Mouse (Mus musculus) urinary bladder, adult 2 months (tissue): Measurements from ENCODE around the gene Klre1. TPM values are rescaled to one million over a fixed set of nuclear protein-coding genes. Genes with fewer than 3 reads are reported as not detected.
A peak's percentile ranks its signal among the peaks of the same experiment; 100 is the strongest.

Source experiments
- DNase-seq: peaks from one replicate; pipeline ENCODE4 v3.0.0; 2022; ENCODE audit warnings: low spot score
- polyA plus RNA-seq: library from polyadenylated mRNA; depleted of rRNA; stranded (reverse); fragments of >200 nt; gene quantifications from 2 replicates; pipeline ENCODE4 v1.2.3, GENCODE M21; 2012; rRNA removed

The Klre1 gene
- 0.81 and 1.1 TPM in 2 replicates for polyA plus RNA-seq

DNA sequence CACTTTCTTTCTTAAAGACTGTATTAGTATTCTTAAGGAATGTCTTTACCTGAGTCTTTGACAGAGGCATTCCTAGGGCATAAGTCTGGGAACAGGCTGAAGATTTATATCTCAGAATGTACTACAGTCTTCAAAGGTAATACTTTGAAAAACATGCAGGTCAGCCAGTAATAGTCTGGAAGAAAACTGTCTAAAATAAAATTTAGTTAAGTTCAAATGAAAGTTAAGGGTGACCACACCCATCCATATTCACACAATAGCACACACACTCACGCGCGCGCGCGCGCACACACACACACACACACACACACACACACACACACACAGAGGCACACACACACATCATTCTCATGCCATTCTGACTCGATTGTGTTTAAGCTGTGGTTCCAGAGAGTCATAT, at the start of gene Klre1:
Gene Klre1 (plus strand): TSS at position 301 of the 400 bp plus-strand sequence.
- no peak for DNase-seq

DNA sequence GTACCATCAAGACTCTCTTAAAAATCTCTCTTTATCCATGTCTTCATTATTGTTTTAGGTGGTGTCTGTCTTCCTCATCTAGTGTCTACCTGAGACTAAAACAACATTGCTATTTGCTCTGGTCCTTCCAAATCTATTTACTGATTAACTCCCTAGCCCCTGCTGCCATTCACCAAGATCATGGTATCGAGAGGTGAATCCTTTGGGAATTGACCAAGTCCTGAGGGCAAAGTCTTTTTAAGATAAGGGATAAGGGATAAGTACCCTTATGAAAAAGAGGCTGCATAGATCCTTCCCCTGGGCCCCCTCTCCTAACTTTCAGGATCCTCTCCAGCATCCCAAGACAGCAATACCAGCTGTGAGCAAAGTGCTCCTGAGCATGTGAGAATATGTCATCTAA, 48.1 kb upstream of the Klre1 start:
- DNase-seq, result no peak

DNA sequence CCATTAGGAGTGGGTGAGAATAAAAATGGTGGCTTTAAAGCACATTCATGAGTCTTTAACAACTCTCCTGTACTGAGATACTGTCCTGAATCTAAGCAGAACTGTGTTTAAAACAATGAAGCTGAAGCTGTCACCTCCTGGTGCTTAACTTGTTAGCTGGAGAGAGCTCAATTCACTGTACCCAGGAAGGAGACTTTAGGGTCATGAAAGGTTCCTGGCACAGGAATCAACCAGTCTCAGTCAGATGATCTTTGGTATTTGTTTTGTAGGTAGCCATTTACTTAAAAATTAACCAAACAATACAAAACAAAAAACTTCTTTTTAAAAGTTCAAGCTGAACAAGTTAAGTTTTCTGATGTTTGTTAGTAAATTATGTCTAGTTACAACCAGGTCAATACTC, 47.4 kb upstream of the Klre1 start:
- DNase-seq, result no peak

- peak; percentile 29 for DNase-seq
Observed at GRCm38 (mm10) chr6:129532556-129532941, 45.2 kb upstream of the Klre1 start.

DNA sequence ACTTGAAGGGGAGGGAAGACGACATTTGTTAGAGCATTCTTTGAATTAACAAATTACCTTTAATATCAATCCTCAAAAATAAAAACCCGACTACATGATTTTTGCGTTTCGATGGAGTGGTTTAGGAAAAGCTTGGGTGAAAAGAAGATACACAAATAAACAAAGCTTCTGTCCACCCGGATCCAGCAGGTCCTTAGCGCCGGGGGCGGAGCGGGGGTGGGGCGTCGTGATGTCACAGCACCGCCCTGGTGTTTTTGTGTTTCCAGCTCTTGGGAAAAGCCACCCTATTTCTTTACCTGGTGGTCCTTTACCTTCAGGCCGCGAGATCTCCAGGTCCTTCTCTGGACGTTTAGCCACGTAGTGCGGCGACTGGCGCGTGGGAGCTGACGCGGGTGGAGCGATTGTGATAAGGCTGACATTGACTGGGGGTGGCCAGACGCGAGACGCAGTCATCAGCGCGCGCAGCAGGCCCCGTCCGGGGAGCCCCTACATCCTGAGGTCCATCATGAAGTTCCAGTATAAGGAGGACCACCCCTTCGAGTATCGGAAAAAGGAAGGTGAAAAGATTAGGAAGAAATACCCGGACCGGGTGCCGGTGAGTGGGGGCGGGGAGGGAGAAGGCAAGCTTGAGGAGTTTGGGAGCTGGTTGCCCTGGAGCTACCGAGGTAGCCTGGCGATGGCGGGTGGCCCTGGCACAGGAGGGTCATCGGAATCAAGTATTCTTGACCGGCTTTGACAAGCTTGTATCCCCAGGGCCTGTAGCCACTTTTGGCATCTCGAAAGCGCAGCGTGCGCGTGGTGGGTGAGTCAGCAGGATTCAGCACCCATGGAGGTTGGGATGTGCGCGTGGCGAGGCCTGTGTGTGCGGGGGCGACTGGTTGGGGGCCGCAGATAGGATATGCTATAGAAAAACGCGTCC, 44.5 kb upstream of the Klre1 start, which contains the start of gene Gabarapl1:
Gene Gabarapl1 (plus strand): TSS at position 219 of the 919 bp plus-strand sequence.
- DNase-seq, result peak; percentile 60

GRCm38 (mm10) chr6:129534057-129534456, 43.6 kb upstream of the Klre1 start:
- DNase-seq, result no peak

DNA sequence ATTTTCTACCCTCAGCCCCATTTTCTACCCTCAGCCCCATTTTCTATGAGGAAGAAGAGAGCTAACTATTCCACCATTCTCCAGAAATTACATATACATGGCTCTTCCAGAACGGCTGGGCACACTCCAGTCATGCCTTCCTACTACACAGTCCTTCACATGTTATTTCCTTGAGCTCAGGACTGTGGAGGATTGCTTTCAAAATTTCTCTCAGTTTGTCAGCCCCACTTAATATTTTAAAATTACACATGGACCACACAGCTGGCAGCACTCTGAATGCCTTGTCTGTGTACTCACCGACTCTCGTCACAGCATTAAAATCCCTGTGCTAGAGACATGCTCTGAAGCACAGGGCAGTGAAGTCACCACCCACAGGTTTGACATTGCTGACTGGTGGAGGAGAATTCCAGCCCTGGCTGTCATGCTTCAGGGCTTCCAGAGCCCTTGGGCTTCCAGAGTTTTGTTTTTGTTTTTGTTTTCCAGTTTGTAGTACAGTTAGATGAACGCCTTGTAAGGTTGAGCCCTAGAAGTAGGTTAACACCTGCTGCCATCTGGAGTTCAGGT, 43.0 kb upstream of the Klre1 start:
- no peak for DNase-seq

DNA sequence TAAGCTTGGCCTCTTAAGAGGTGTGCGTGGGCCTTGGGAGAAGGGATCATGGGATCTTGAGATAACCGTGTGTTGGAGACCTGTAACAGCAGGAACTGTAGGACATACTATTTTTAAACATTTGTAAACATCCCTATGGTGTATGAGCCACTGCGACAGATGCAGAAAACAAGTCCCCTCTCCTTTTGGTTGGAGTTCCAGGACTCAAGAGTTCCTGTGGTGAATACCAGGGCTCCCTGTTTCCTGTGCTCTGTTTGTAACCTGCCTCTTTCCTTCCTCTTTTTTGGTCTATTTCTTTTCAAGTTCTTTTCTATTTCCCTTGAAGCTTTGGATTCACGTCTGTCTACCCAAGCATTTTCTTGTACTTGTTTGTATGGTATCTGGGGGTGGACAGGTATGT, 42.0 kb upstream of the Klre1 start:
- DNase-seq, result no peak

- DNase-seq, result no peak
Observed at GRCm38 (mm10) chr6:129538555-129538954, 39.1 kb upstream of the Klre1 start.

- DNase-seq, result no peak
Observed at GRCm38 (mm10) chr6:129541931-129542330, 35.8 kb upstream of the Klre1 start.

- no peak for DNase-seq
Observed at GRCm38 (mm10) chr6:129542540-129542939, 35.2 kb upstream of the Klre1 start.

DNA sequence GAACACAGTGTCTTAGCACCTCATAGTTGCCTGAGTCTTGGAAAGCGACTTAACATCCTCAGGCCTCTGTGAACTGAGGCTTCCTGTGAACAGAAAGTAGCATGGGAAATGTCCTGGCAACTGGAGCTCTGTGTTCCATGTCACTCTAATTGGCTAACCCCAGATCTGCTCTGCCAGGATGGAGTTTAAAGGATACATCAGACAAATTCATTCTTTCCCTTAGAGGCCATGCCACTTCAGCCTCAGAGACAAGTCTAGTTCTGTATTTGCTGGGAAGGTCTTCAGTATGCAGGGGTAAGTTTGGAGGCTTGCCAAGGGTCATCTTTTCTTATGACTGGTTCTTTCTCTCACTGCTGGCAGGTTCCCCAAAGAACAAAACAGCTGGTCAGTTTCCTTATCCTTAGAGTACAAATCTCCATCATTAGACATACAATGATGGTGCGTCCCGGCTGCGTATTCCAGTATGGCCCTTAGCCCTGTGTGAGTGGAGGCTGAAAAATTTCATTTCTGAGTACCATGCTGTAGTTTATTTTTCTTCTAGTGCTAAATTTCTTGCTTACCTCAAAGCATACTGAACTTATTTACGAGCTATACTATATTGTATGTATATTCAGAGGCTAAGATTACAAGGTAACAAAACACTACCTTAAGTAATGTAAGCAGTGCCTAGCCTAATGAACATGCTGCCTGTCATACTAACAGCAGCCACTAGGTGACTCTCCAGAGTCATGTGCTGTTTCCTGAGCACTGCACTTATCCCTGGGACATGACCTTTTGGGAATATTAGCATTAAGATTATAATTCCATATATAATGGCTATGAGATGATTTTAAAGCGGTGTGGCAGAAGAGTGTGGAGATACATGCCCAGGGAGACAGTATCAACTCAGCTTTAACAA, 33.7 kb upstream of the Klre1 start:
- DNase-seq, result no peak

DNA sequence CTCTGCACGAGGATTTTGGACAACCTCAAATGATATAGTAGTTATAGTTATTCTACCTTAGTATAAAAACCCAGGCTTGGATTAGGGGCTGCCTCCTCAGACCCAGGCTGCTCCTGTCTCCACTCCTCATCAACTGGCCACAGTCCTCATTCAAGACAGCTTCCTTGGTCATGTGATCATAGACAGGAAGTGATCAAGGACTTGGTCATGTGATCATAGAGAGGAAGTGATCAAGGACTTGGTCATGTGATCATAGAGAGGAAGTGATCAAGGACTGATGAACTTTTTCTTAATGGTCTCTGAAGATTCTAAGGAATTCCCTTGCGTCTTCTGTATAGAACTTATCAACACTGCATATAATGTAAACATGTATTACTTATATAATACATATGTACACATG, 30.4 kb upstream of the Klre1 start:
- no peak for DNase-seq

GRCm38 (mm10) chr6:129548009-129548408, 29.7 kb upstream of the Klre1 start:
- no peak for DNase-seq

DNA sequence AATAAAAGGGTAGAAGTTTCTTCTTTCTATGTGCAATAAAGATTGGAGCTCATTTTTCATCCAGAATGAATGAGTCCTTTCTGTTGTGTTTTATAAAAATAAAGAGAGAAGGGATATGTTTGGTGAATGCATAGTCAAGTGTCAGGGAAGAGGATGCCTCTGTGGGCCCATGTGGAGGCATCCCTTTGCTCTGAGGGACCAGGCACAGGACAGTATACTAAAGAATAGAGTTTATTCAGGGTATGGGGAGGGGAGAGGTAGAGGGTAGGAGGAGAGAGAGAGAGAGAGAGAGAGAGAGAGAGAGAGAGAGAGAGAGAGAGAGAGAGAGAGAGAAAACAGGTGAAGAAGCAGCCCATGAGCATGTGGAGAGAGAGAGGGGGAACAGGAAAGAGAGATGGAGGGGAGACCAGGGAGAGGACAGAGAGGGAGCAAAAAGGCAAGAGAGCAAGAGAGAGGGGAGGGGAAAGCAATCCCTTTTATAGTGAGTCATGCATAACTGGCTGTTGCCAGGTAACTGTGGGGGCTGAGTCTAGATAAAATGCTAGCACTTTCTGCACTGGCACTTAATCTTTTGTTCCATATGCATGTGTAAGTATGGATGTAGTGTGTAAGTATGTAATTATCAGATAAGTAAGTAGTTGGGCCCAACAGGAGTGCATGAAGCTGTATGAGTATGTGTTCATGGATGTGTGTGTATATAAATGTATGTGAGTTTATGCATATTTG, 20.2 kb upstream of the Klre1 start:
- no peak for DNase-seq

DNA sequence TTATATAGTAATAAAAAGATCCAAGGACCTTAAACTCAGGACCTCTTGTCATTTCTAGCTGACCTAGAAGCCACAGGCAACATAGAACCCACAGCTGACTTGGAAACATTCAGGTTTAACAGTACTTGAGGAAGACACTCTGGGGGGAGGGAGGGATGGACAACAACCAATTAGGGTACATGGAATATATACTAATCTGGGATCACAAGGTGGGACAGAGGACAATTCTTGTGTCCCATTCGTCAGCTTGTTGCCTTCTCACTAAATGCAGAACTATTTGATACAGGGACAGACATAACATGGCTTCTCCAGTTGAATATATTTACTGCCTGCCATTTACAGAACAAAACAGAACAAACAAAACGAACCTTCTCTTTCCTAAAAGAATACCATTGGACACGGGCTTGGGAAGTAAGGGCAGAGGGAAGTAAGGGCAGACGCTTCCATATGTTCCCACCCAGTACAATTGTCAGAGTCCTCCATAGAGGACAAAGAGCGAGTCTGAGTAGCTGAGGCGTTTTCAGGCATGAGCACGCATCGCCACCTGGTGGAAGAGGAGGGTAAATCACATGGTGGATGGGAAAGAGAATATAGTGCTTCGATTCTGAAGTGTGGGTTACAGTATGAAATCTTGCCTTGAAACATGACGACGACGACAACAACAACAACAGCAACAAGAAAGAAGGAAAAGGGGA, 18.6 kb upstream of the Klre1 start:
- no peak for DNase-seq

GRCm38 (mm10) chr6:129559641-129560027, 18.1 kb upstream of the Klre1 start:
- DNase-seq, result no peak

DNA sequence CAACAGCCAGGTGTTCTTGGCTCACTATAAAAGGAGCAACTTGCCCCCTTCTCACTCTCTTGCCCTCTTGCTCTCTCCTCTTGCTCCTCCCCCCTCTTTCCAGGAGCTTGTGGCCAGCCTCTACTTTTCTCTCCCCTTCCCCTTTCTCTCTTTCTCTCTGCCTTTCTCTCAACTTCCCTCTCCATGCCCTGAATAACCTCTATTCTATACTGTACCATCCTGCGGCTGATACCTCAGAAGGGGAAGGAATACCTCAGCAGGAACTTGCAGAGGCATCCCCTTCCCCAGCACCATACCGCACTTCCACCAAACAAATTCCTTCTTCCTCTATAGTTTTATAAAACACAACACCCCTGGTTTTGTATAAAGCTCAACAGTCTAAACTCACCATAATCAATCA, 12.4 kb upstream of the Klre1 start:
- DNase-seq, result no peak

GRCm38 (mm10) chr6:129575315-129575714, 2.4 kb upstream of the Klre1 start:
- no peak for DNase-seq

DNA sequence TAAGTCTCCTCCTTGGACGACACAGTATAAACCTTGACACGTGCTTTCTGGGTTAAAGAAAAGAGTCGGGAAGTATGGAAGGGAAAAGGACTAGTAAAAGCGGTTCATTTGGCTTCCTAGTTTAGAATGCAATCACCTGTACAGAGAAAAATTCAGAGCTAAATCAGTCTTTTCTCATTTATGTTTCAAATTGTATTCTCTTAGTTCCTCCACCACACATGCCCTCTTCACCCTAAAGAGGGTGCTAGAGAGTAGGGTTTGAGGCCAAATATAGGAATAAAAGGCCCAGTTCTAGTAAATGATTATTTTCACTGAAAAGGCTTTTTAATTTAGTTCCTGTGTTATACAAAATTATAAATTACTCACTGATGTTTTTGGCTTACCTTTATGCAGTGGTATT, 3.6 kb downstream of the Klre1 start:
- no peak for DNase-seq

- DNase-seq, result no peak
Observed at GRCm38 (mm10) chr6:129581896-129582295, 4.2 kb downstream of the Klre1 start.
